ENCODE assay signal across 21 mouse cellular contexts in genomic region chr6:51727191-51727590, GRCm38 (mm10).
DNase-seq lines count a peak whose midpoint lies in the region; ATAC-seq lines count a peak whose summit lies in the region.
"Had no signal": no experiment of that assay in that cellular context is flagged by ENCODE, and none has a peak within 500 bp of the region (broad histone marks: within the 10 kb centered on the region; RNA-seq: fewer than 3 reads in every experiment).

No protein-coding gene starts in this region.

- no peak overlapping the region for H3K9ac ChIP-seq in forebrain, embryonic 15.5 days (replicated peaks)
- no peak overlapping the region for H3K9ac ChIP-seq in forebrain, embryonic 11.5 days (ENCODE audit: low read length)
- no peak overlapping the region for H3K9ac ChIP-seq in hindbrain, embryonic 16.5 days (ENCODE audit: low read depth, low read length)
- no peak overlapping the region for H3K9ac ChIP-seq in hindbrain, embryonic 11.5 days (ENCODE audit: low read depth, low read length)
- H3K9ac ChIP-seq: heart, embryonic 12.5 days; heart, embryonic 15.5 days had no signal

- no peaks in the 10 kb centered on the region for H3K36me3 ChIP-seq in forebrain, embryonic 15.5 days
- no peaks in the 10 kb centered on the region for H3K36me3 ChIP-seq in forebrain, embryonic 11.5 days (ENCODE audit: control insufficient read depth, insufficient read depth, low read length)
- no peaks in the 10 kb centered on the region for H3K36me3 ChIP-seq in hindbrain, embryonic 16.5 days (ENCODE audit: control insufficient read depth, insufficient read depth, low read length)
- no peaks in the 10 kb centered on the region for H3K36me3 ChIP-seq in hindbrain, embryonic 11.5 days (ENCODE audit: control insufficient read depth, insufficient read depth, low read length)
- H3K36me3 ChIP-seq: forebrain, embryonic 10.5 days; heart, embryonic 12.5 days; heart, embryonic 15.5 days had no signal

- WGBS in forebrain, embryonic 15.5 days = 72% methylated on average over 8 of the region's 8 CpGs
- WGBS in forebrain, embryonic 11.5 days = 89% methylated on average over 8 of the region's 8 CpGs
- WGBS in hindbrain, embryonic 16.5 days = 62% methylated on average over 8 of the region's 8 CpGs
- 83% methylated on average over 8 of the region's 8 CpGs for WGBS in hindbrain, embryonic 11.5 days

- intact Hi-C loops in heart, postnatal 36 days (cut with DNase I) = no loop called here

- ATAC-seq in forebrain, embryonic 15.5 days (replicated peaks) = peak; percentile 46; the same call in 1 of the 2 replicates
- no peak for ATAC-seq in forebrain, embryonic 11.5 days (replicated peaks; ENCODE audit: low FRiP score)
- peak; percentile 32; the same call in 1 of the 2 replicates for ATAC-seq in hindbrain, embryonic 16.5 days
- ATAC-seq in hindbrain, embryonic 11.5 days (ENCODE audit: low FRiP score) = no peak
- ATAC-seq: CD4-positive, CD25-positive, alpha-beta regulatory T cell, adult 4 months; hindbrain, postnatal 0 days; inflammation-experienced regulatory T-cells, adult 6 months; intestine, embryonic 16.5 days had no signal

- no peak overlapping the region for H3K4me3 ChIP-seq in forebrain, embryonic 15.5 days
- no peak overlapping the region for H3K4me3 ChIP-seq in forebrain, embryonic 11.5 days (ENCODE audit: low read depth, low read length)
- H3K4me3 ChIP-seq in hindbrain, embryonic 16.5 days (ENCODE audit: low read length) = no peak overlapping the region
- no peak overlapping the region for H3K4me3 ChIP-seq in hindbrain, embryonic 11.5 days (ENCODE audit: low read depth, low read length)
- H3K4me3 ChIP-seq: forebrain, embryonic 10.5 days; heart, embryonic 12.5 days; heart, embryonic 15.5 days had no signal

- H3K4me1 ChIP-seq in forebrain, embryonic 15.5 days = peaks cover 37% of the 10 kb centered on the region
- 0 out of 2 replicates have a peak, but pooled peaks cover 3% of the 10 kb centered on the region for H3K4me1 ChIP-seq in forebrain, embryonic 11.5 days (replicated peaks; ENCODE audit: control insufficient read depth, insufficient read depth, low read length)
- peaks cover 8% of the 10 kb centered on the region for H3K4me1 ChIP-seq in hindbrain, embryonic 16.5 days (ENCODE audit: control insufficient read depth, insufficient read depth, low read depth, low read length)
- no peaks in the 10 kb centered on the region for H3K4me1 ChIP-seq in hindbrain, embryonic 11.5 days (replicated peaks; ENCODE audit: control insufficient read depth, insufficient read depth, low read length)
- H3K4me1 ChIP-seq: heart, embryonic 15.5 days had no signal

- H3K27ac ChIP-seq in forebrain, embryonic 15.5 days (replicated peaks) = 0 out of 2 replicates have a peak overlapping the region, but pooled peaks have one; percentile 1
- no peak overlapping the region for H3K27ac ChIP-seq in forebrain, embryonic 11.5 days (ENCODE audit: low read depth, low read length)
- no peak overlapping the region for H3K27ac ChIP-seq in hindbrain, embryonic 16.5 days (ENCODE audit: low read depth, low read length)
- H3K27ac ChIP-seq in hindbrain, embryonic 11.5 days (ENCODE audit: low read depth, low read length) = no peak overlapping the region
- H3K27ac ChIP-seq: forebrain, embryonic 10.5 days; heart, embryonic 15.5 days; hindbrain, postnatal 0 days had no signal

- DNase-seq in forebrain, embryonic 11.5 days (ENCODE audit: low spot score) = no peak
- peak; percentile 61 for DNase-seq in heart, adult 11 months
- DNase-seq in heart, postnatal 36 days = no peak
- DNase-seq in hindbrain, embryonic 11.5 days (ENCODE audit: low spot score) = no peak
- DNase-seq: cerebellum, adult 11-12 months; cerebellum, adult 9-11 months; gastrocnemius, postnatal 10 days; heart, adult 18-20 months; heart, postnatal 10 days; heart, postnatal 4 days; kidney, adult 18-20 months; kidney, adult 9 months had no signal

- no peaks in the 10 kb centered on the region for H3K27me3 ChIP-seq in forebrain, embryonic 15.5 days
- H3K27me3 ChIP-seq in forebrain, embryonic 11.5 days (ENCODE audit: control insufficient read depth, insufficient read depth, low read length) = no peaks in the 10 kb centered on the region
- no peaks in the 10 kb centered on the region for H3K27me3 ChIP-seq in hindbrain, embryonic 16.5 days (replicated peaks; ENCODE audit: control insufficient read depth, insufficient read depth, low read length)
- H3K27me3 ChIP-seq in hindbrain, embryonic 11.5 days (ENCODE audit: control insufficient read depth, insufficient read depth, low read length) = no peaks in the 10 kb centered on the region
- H3K27me3 ChIP-seq: heart, embryonic 12.5 days; heart, embryonic 15.5 days had no signal

- H3K4me2 ChIP-seq in forebrain, embryonic 15.5 days (replicated peaks) = no peak overlapping the region
- no peak overlapping the region for H3K4me2 ChIP-seq in forebrain, embryonic 11.5 days (ENCODE audit: low read depth, low read length, severe bottlenecking)
- no peak overlapping the region for H3K4me2 ChIP-seq in hindbrain, embryonic 16.5 days (ENCODE audit: low read length)
- no peak overlapping the region for H3K4me2 ChIP-seq in hindbrain, embryonic 11.5 days (replicated peaks; ENCODE audit: low read depth, low read length)
- H3K4me2 ChIP-seq: heart, embryonic 12.5 days; heart, embryonic 15.5 days had no signal

- no peaks in the 10 kb centered on the region for H3K9me3 ChIP-seq in forebrain, embryonic 15.5 days
- H3K9me3 ChIP-seq in forebrain, embryonic 11.5 days (ENCODE audit: control insufficient read depth, low read length) = no peaks in the 10 kb centered on the region
- H3K9me3 ChIP-seq in hindbrain, embryonic 16.5 days (ENCODE audit: control insufficient read depth, low read length) = no peaks in the 10 kb centered on the region
- H3K9me3 ChIP-seq in hindbrain, embryonic 11.5 days (ENCODE audit: control insufficient read depth, low read length) = no peaks in the 10 kb centered on the region
- H3K9me3 ChIP-seq: forebrain, embryonic 10.5 days; heart, embryonic 12.5 days; heart, embryonic 15.5 days had no signal

Comparison
In these comparisons a context has a peak if more than half of its experiments do, and no peak if none do; other contexts are left out.
1. ATAC-seq: peak in forebrain, embryonic 15.5 days (single experiment) and hindbrain, embryonic 16.5 days (single experiment); none in forebrain, embryonic 11.5 days (single experiment) and hindbrain, embryonic 11.5 days (single experiment).